8 mouse cellular contexts compared by ENCODE assay signal in genomic region chr5:134314688-134315622, GRCm38 (mm10). TPM values are rescaled to one million over a fixed set of nuclear protein-coding genes. Genes with fewer than 3 reads are reported as not detected.
DNase-seq lines count a peak whose midpoint lies in the region; ATAC-seq lines count a peak whose summit lies in the region.

TSS of gene Gtf2i (minus strand) at chr5:134314760.

- H3K27ac ChIP-seq in hindbrain, embryonic 14.5 days = peak within 1 kb of the TSS; percentile 100

- peak within 1 kb of the TSS; percentile 67 for H3K4me2 ChIP-seq in hindbrain, embryonic 14.5 days (replicated peaks)

- DNase-seq in R1 (ENCODE audit: low read depth, low spot score) = peak; percentile 98
- DNase-seq in cerebellum, postnatal 25 days = peak; percentile 95 to 96
- DNase-seq in frontal cortex, postnatal 25 days (ENCODE audit: low spot score in 2 of 2) = peak; percentile 80 to 91
- DNase-seq in hindbrain, embryonic 14.5 days (ENCODE audit: low spot score) = peak; percentile 96
- DNase-seq in layer of hippocampus, postnatal 36 days = peak; percentile 95 to 96
- DNase-seq in lung, postnatal 36 days = peak; percentile 97
- DNase-seq in retina, postnatal 1 day = peak; percentile 99
- peak; percentile 71 to 93 for DNase-seq in urinary bladder, adult 18-20 months (ENCODE audit: low spot score in 2 of 2)

- H3K36me3 ChIP-seq in hindbrain, embryonic 14.5 days (replicated peaks; ENCODE audit: control insufficient read depth, insufficient read depth) = peaks cover 16% of the 10 kb centered on the region

- peak; percentile 93 for ATAC-seq in hindbrain, embryonic 14.5 days (ENCODE audit: low FRiP score)

- H3K4me1 ChIP-seq in hindbrain, embryonic 14.5 days (replicated peaks; ENCODE audit: control insufficient read depth, insufficient read depth, low read length) = peaks cover 33% of the 10 kb centered on the region

- no peaks in the 10 kb centered on the region for H3K27me3 ChIP-seq in hindbrain, embryonic 14.5 days (ENCODE audit: control insufficient read depth, insufficient read depth, low read length)

- no peaks in the 10 kb centered on the region for H3K9me3 ChIP-seq in hindbrain, embryonic 14.5 days (ENCODE audit: control insufficient read depth, low read length)

- under 1% methylated on average over 40 of the region's 40 CpGs for WGBS in hindbrain, embryonic 14.5 days

- peak within 1 kb of the TSS; percentile 84 for H3K4me3 ChIP-seq in hindbrain, embryonic 14.5 days (replicated peaks; ENCODE audit: low read length)

- H3K9ac ChIP-seq in hindbrain, embryonic 14.5 days = peak within 1 kb of the TSS; percentile 99

RNA-seq across cellular contexts. Expression of gene Gtf2i, which starts in this region (rescaled TPM):
- 126 TPM in 2 replicates for polyA plus RNA-seq in hindbrain, embryonic 14.5 days (2014; fragmentation: Nextera tagmentation; extraction: Ambion mirVana)
- total RNA-seq in layer of hippocampus, postnatal 36 days (2021) = 100 to 1,000 TPM; 215 to 234 TPM

Comparison
In these comparisons a context has a peak if more than half of its experiments do, and no peak if none do; other contexts are left out.
1. Peak in every context shown above with its lines: DNase-seq, ATAC-seq, H3K4me3 ChIP-seq and H3K27ac ChIP-seq.